Mouse (Mus musculus) right cerebral cortex, postnatal 25 days (tissue): ENCODE measurements at regions not wholly inside any gene's neighbourhood (a gene's known extent, or its start where the extent isn't known, plus 50 kb on each side); places are given as distances from the start of the nearest gene placed in this dataset.

Experiments
- DNase-seq: peaks from one replicate; pipeline ENCODE4 v3.0.0; 2022

GRCm38 (mm10) chr4:95105424-95105823 is 53.4 kb upstream of the Jun start:
- DNase-seq, result peak; percentile 48

DNA sequence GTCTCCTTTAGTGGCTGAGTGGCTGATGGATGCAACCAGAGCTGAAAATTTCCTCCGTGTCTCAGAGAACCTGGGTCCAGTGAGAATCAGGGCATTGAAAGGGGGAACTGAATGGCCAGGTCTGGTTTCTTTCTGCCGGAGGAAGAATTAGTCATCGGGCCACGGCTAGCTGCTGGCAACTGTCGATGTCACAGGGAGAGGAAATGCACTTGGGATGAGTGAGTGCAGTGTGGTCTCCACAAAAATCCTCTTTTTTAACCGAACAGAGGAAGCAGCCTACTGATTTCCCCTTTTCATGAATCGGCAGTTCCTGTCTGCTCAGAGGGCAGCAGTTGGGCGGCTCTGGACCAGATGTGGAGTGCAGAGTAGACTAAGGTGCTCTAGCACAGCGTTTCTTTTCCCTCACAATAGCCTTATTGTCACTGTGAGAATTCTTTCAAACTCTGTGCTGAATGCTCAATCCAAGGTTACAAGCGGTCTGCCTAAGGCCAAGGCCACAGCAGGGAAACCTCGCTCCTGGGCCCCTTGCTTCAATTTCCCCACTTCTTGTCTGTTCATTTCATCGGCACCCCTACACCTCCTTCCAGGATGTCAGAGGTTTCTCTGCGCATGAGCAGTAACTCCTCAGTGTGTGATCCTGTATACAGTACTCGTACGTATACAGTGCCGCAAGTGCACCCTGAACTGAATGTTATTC is 54.1 kb upstream of the Jun start:
- peak; percentile 18 for DNase-seq

DNA sequence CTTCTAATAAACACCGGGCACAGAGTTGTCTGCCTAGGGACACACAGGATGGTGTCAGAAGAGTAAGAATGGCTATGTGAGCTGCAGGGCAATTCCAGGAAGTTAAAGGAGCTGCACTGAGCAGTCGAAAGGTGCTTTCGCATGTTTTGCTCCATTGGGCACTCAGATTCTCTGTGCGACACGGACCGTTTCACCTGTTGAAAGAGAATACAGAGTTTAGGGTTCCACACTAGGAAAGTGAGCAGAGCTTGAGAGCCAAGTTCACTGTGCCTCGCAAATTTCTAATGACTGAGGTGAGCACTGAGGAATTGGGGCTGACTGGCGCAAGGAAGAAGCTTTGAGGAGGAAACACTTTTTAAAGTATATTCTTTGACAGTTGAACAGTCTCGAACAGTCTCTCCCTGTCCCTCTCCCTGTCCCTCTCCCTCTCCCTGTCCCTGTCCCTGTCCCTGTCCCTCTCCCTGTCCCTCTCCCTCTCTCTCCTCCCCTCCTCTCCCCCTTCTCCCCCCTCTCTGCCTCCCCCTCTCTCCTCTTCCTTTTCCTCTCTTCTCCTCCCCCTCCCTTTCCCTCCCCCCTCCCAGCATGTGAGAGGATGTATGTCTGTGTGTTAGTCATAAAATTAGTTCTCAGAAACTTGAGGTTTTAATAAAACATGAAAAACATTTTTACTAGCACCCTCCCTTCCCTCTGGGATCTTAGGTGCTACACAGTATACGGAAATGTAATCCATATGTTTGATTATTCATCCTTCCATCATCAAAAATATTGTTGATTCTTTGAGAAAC is 55.1 kb upstream of the Jun start:
- DNase-seq, result no peak

GRCm38 (mm10) chr4:95108811-95109210 is 56.8 kb upstream of the Jun start:
- no peak for DNase-seq

DNA sequence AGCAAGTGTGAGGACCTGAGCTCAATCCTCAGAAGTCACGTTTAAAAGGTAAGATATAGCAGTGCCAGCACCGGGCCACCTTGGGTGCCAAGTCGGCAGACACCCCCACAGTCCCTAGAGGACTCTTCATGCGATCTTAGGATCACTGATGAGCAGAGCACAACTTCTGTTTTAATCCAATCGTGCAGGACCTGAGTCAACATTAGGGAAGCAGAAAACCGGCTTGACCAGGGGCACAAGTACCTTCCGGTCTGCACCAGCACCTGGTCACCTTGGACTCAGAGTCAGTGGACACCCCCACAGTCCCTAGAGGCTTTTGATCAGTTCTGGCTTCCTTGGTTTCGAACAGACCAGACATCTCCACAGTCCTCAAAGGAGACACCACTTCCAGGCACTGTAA is 58.8 kb upstream of the Jun start:
- no peak for DNase-seq

DNA sequence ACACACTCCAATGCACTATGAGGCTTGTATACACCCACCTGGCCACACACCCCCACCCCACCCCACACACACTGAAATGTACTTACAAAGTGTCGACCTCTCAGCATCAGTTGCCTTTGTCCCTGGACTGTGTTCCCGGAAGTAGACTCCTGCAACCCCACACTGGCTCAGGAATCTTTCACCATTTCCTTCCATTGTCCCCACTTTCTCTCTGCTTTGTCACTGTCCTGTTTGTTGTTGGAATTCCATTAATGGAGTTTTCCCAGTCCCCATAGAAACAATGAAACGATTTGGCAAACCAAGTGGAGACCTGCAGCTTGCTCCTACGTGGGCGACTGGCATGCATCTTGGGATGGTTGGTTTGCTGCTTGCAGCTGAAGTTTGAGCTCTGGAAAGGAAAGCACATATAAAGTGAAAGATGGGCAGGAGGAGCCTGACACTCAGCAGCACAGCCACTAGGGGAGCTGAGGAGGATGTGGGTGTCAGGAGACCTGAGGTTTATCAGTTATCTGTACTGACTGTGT is 65.2 kb upstream of the Jun start:
- no peak for DNase-seq

DNA sequence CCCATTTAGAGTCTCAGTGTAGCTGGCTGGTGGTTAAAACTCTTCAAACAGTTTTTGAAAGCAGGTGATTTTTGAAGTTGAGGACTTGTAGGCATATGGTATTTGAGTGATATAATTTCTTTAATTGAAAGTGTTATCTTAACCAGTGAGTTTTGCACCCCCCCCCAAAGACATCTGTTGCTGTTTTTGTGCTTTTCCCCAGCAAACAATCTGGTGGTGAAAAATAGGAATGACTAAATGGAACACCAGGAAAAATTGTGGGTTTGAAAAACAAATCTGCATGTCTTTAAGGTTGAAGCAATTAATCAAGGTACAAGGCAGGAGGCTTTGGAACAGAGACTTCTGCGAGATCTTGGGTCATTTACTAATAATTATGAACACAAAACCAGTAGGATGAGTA is 68.9 kb upstream of the Jun start:
- DNase-seq, result no peak

DNA sequence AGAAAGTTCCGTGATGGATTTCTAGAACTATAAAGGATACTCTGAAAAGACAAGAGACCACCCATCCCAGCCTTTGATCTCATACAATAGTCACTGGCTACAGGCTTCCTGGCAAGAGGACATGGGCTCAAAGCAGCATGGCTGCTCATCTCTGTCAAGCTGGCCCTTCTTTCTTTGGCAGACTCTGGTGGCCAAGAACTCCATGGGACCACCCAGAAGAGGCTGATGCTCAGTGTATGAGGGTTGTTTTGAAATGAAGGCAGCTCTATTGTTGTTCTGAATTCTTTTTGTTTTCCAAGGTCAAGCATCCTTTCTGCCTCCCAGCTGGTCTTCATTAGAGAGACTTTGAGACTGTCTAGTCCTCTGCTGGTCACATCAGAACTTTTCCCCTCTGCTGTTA is 73.3 kb upstream of the Jun start:
- no peak for DNase-seq

DNA sequence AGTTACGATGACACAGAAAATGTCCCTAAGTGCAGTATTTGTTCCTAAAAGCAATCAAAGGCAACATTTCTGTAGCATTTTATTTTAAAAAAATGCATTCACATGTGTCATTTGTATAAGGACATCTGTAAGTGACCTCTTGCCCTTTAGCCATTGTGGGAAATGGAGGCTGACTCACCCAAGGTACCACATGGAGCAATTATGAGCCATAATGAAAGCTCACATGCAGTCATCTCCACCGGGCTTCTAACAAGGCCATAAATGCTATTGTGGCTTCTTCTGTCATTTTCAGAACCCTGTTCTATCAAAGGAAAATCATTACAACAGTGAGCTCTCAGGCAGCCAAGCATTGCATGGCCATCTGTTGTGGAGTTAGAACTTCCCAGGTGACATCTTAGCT is 75.9 kb upstream of the Jun start:
- DNase-seq, result no peak

DNA sequence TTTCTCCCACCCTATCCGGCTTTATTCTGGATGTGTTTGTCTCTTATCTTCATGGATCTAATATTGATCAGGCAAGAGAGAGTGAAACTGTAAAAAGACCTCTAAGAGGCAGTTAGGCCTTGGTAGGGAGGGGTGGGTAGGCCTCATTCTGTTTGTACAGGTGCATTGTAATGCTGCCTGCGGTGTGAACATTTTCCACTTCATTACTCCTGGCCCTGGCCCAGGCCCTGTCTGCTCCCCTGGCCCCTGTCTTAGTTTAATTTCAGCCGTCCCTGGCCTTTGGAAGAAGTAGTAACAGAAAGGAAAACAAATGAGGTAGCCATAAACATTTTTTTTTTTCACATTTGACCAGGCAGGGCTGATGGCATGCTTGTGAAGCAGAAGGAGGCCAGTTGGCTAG is 81.8 kb upstream of the Jun start:
- DNase-seq, result no peak

DNA sequence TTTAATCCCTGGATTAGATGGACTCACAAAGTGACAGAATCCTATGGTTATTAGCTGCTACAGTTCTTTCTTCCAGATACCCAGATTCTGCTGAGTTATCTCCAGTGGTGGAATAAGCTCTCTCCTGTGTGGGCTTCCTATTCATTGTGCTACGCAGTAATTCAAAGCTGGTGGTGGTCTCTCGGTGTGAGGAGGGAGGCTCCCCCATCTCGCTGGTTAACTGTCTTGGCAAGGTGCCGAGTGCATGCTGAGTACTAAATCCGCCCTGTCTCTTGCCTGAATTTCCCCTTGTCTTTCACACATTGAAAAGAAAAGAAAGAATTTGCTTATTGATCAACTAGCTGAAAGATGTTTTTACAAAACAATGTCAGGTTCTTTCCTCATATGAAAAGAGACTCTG is 82.6 kb upstream of the Jun start:
- DNase-seq, result no peak

GRCm38 (mm10) chr4:95137413-95138143 is 85.6 kb upstream of the Jun start:
- DNase-seq, result no peak

GRCm38 (mm10) chr4:95138676-95139075 is 86.7 kb upstream of the Jun start:
- DNase-seq, result no peak

GRCm38 (mm10) chr4:95141253-95141652 is 89.2 kb upstream of the Jun start:
- DNase-seq, result no peak

DNA sequence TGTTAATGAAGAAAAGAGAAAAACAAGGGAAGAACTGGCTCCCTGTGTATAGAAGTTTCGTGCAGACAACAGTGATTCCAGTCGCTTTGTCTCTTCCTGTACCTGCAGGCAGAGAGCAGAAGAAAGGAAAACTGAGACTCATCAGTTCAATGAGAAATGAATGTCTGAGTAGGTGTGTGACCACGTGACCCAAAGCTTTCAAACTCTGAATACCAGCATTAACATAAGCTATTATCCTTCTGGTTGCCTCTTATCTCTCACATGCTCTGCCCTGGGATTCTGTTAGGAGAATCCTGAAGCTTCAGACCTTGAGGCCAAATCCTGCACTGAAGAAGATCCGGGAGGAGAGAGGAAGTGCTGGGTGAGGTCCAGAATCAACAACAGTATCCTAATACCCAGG is 91.1 kb upstream of the Jun start:
- no peak for DNase-seq

GRCm38 (mm10) chr4:95143668-95144067 is 91.6 kb upstream of the Jun start:
- DNase-seq, result no peak

- DNase-seq, result no peak
These were observed 92.4 kb upstream of the Jun start for GRCm38 (mm10) chr4:95144440-95144839.

DNA sequence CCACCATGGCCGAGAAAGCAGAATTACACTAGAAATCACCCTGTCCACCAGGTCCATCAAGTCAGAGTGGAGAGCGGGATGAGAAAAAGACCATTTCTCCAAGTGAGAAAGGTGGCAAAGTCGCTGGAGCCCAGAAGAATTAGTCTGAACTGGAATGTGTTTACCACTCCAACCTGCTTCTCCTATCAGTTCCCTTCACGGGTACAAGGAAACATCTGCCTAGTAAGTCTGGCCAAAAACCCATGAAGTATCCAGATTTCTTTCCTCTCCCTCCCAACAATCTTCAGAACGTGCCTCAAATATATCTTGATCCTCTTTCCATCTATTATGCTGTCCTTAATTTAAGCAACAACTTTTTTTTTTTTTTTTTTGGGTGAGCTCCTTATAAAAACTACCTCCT is 94.2 kb upstream of the Jun start:
- no peak for DNase-seq

DNA sequence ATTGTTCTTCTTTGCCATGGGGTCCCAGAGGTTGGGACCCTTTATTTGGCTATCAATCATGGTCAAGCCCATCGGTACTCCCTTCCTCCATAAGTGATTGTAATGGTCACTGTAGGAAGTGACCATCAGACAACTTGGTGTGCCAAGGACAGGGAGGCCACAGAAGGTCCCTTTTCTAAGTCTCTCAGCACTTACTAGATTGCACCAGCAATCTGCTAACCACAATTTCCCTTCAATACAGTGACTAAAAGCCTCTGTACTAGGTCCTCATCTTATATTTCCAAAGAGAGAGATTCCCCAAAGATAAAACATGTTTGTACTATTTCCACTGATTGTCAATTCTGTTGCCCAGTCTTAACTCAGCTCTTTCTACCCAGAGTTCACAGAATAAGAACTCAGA is 96.6 kb upstream of the Jun start:
- DNase-seq, result no peak

- no peak for DNase-seq
These were observed 99.7 kb upstream of the Jun start for GRCm38 (mm10) chr4:95151678-95152077.

- no peak for DNase-seq
These were observed 100.6 kb upstream of the Jun start for GRCm38 (mm10) chr4:95152431-95153115.

DNA sequence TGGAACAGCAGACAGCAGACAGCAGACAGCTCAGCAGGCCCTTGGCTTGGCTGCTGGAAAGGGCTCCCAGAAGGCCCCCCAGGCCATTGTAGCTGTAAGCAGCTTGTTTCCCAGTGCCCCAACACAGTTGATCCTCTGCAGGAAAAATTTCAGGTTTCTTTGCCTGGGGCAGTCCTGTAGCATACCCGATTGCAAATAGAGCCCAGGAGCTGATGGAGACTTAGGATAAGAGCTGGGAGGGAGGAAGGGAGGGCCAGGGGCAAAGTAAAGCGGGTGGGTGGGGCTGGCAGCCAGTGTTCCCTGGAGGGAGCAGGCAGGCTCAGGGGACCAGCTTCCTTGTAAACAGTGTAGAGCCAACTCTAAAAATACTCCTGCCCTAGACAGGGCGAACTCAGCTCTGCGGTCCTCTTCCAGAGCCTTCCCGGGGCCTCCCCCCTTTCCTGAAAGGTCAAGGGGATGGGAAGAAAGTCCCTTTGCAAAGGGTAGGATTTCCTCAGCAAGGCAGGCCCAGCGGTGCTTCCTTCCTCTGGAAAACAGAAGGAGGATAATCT is 101.8 kb upstream of the Jun start:
- DNase-seq, result no peak

DNA sequence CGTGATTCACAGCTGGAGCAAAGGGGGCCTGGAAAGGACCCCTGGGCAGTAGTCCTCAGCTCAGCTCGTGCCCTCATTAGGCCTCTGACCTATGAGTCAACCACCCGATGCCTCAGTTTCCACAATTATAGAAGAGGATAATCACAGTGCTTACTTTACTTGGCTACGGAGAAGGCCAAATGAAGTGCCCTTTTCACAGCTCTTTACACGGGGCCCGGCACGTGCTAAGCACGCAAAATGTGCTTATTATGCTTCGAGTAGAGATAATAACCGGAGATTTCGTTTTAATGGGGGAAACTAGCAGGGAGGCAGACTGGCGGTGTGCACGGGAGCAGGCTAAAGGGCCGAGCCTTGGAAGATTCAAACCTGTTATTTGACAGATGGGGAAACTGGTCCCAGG is 102.4 kb upstream of the Jun start:
- DNase-seq, result no peak
